Mouse (Mus musculus): ENCODE measurements around the gene Adamts3.

DNA sequence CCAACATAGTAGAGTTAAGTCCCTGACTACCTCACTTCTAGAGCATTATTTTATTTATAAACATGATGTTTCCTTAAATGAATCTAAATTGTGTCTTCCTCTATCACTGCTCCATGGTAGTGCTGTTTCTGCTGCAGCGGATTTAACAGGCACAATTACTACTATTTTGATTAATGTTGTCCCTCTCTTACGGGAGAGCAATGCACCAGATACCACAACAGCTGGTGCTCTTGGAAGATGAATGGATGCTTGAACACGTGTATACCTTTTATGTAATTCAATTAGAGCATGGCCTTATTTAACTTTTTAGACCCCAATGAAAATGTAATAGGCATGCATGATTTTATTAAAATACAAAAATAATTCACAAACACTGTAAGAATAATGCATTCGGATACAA, 28.4 kb upstream of the Adamts3 start:
- TF ChIP-seq POLR2A (IDR thresholded peaks at IDR 0.05; ENCODE audit: insufficient read length, low read depth): no peak
- TF ChIP-seq E2F4 (IDR thresholded peaks at IDR 0.05; ENCODE audit: insufficient read depth): no peak
- no peak for TF ChIP-seq USF1 (IDR thresholded peaks at IDR 0.05; ENCODE audit: low read depth)
- no peak for TF ChIP-seq POLR2AphosphoS2 (IDR thresholded peaks at IDR 0.05; ENCODE audit: insufficient read length, low read depth)
- TF ChIP-seq MAX (IDR thresholded peaks at IDR 0.05; ENCODE audit: low read depth): no peak
- no peak for TF ChIP-seq MYOG (IDR thresholded peaks at IDR 0.05; ENCODE audit: control insufficient read depth in 1 of 3, insufficient read depth in 1 of 3, insufficient read length in 2 of 3, low read depth in 2 of 3)
- TF ChIP-seq MYOD1 (IDR thresholded peaks at IDR 0.05; ENCODE audit: control insufficient read depth in 1 of 3, insufficient read length in 2 of 3, low read depth in 2 of 3): no peak
- no peak for TF ChIP-seq TCF12 (IDR thresholded peaks at IDR 0.05; ENCODE audit: insufficient read depth, poor library complexity, severe bottlenecking)
- TF ChIP-seq REST (IDR thresholded peaks at IDR 0.05; ENCODE audit: insufficient read depth, insufficient read length): no peak
- no peak for TF ChIP-seq SRF (IDR thresholded peaks at IDR 0.05; ENCODE audit: control insufficient read depth, insufficient read length, low read depth)

All from myocyte (in vitro differentiated cells).